Mouse (Mus musculus) right cerebral cortex, postnatal 36 days (tissue): Measurements from ENCODE around the gene Cpeb4.
"Not testable (repeated sequence)": the region's sequence is repeated elsewhere in the genome, so short reads cannot be mapped to it uniquely, and the experiment has no call there.

ENCODE experiments used
- DNase-seq, 2 experiments: peaks; one replicate each; pipeline ENCODE4 v3.0.0; 2022; ENCODE audit warnings: low spot score in 2 of 2, mixed read lengths in 1 of 2

The Cpeb4 gene

DNA sequence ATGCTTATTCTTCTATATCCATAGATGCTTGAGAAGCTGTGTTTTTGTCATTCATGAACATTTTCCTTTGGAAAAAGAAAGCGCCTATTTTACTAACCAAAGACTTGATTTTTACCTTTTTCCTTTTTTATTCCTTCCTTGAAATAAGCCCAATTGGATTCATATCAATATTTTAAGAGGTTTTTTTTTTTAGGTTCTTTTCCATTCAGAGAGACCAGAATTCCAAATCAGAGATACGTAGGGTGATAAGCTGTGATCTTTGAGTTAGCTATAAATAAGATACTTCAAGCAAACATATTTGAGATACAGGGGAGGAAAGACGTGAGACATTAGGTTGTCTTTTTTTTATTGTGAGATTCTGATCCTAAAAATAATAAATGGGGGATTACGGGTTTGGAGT, at the start of gene Cpeb4:
Gene Cpeb4 (plus strand): TSS at position 301 of the 400 bp plus-strand sequence.
- no peak for DNase-seq

- no peak for DNase-seq
Measured at GRCm38 (mm10) chr11:31822556-31822955, 49.5 kb upstream of the Cpeb4 start.

- no peak for DNase-seq
Measured at GRCm38 (mm10) chr11:31823513-31823912, 48.5 kb upstream of the Cpeb4 start.

DNA sequence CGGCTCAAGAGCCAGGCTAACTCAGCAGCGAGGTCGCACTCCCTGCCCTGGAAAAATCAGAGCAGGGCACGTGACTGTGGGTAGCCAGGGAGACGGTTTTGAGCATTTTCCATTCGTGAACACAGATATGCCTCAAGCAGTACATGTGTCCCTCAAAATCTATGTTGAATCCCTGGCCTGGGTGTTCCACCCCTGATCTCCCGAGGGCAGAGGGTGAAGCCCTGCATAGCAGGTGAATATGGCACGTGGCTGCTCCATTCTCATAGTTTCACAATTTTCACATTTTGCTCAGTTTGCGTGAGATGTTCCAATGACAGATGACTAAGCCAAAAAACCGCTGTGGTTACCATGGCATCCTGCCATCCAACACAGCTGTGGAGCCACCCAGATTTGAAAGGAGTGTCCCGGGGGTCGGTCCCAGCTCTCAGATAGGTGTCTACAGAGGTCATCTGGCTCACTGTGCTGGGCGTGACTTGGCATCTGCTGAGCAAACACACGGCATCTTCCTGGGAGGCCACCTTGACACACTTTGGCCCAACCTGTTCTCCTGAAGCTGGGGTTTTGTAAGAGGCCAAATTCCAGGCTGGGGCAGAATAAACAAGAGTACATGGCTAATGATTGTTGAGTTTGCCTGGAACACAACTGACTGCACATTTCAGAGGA, 47.4 kb upstream of the Cpeb4 start:
- DNase-seq: no peak

DNA sequence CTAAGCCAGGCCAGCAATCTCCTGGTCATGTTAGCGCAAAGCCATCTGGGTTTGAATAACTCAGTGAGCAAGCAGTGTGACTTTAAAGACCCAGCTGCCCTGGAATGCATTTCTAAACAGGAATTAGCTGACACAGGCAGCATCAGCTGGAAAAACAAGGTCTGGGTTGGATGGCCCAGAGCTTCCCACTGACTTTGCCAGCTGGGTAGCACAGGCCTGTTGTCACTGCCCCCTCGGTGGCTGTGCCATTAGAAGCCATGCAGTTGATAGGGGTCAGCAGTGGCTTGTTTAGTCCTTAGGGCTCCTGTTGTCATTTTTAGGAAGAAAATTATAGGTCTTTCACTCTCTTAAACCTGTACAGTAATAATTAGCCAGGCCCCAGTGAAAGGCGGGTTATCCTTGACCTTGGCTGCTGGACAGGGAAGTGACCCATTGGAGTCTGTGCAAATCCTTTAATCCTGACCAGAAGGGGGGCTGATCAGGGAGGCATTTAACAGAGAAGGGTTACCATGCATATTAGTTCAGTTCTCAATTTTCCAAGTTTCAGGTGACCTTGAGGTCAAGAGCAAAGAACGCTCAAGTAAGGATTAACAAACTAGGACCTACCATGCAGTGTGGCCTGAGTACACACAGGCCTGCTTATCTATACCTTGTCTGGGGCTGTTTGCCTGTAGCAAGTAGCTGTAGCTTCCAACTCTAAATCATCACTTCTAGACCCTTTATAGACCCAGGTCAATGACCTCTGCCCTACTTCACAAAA, 43.8 kb upstream of the Cpeb4 start:
- no peak for DNase-seq

DNA sequence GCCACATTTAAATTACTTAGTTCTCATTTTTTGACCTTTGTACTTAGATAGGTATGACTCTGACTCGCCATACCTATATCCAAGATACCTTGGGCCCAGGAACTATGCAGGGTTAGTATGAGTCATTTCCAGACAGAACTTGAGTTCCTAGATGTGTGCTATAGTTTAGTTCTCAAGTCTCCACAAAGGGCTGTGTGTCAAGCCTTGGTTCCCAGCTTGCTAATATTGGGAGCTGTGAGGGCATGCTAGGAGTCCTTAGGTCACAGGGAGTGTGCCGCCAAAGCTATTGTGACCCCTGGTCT, 43.3 kb upstream of the Cpeb4 start:
- DNase-seq: no peak

DNA sequence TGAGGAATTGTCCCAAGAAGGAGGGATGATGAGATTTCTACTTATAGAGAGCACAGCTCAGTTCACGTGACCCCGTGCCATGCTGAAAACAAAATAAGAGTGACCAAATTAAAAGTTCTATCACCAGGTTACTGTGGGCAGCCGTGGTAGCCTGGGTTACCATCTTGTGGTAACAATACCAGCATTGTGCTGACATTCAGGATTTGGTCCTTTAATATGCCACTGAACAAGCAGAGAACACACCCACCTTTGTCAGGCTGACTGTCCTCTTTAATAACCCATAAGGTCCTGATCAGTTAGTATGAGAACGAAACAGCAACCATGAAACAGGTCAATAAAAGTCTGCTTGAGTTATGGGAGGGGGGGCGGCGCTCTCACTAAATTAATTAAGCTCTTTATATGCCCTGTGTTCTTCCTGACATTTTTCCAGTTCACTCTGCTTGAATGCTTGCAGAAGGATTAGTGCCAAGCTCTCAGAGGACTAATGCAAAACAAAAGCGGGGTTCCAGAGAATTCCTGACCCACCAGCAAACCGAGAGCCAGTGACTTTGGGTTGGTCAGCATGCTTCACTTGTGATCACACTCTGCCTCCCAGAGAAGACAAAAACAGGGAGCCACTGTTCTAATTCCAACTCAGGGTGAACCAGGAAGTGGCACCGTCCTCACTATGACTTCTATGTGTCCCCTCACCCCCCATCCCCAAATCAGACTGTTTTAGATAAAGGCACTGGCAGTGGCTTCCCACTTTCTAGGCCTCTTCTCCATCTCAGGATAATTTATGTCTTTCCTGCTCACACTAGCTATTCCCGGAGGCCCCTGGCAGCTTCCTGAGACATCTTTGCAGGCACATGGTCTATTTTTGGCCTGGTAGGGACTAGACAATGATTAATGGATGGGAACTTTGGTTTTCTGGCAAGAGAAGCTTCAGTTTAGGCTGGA, 41.5 kb upstream of the Cpeb4 start:
- DNase-seq: no peak

GRCm38 (mm10) chr11:31831451-31831850, 40.6 kb upstream of the Cpeb4 start:
- DNase-seq: no peak

- no peak for DNase-seq
Measured at GRCm38 (mm10) chr11:31831983-31832382, 40.0 kb upstream of the Cpeb4 start.

DNA sequence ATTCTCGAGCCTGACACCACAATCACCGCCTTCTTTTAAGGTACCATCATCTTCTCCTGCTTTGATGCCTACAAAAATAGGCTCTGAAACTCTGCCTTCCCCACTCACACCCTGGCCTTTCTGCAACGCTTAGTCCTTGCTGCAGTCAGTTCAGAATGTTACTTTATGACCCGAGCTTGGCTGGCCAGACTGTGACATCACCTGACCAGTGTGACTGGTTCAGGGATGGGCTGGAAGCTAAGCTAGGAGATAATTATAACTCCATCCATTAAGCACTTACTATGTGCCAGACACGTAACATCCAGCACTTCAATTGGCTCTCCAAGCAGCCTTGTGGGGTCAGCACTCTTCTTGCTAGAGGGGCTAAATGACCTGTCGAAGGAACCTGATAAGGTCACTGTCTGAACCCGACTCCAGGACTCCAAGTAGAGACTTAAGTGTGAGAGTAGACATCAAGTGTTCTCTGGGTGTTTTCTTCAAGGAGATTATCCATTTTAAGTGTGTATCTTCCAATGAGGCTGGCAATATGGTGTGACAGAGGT, 39.5 kb upstream of the Cpeb4 start:
- DNase-seq: no peak

GRCm38 (mm10) chr11:31833506-31833905, 38.5 kb upstream of the Cpeb4 start:
- no peak for DNase-seq

DNA sequence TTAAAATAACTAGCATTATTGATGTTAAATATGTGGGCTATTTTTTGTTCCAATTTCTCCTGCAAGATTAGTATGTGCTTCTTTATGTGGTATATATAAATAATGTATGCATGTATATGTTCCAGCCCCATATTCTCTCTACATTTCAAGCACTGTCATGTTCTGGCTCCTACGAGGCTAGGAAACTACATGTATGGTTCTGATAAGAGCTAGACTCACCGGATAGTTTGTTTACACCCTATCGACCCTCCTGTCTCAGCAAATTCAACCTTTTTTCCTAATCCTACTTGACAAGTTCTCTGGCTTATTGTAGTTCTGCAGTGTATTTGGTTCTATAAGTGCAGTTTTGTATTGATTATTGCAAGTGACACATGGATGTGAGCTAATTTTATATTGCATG, 36.7 kb upstream of the Cpeb4 start:
- no peak for DNase-seq

DNA sequence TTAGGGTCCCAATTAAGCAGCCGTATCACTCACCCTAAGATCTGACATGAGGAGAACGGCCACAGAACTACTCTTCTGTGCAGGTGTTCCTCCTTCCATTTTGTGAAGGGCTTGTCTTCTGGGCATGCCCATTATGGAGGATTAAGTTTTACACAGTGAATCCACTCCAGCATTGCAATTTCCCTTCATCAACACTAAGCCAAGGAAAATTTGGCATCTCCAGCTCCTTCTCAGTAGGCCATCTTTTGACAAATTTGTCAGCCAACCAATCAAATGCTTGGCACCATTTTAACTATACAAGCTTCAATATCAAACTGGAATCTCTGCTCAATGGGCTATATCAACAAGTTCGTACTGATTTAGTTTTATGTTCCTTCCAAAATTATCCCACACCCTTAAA, 34.8 kb upstream of the Cpeb4 start:
- no peak for DNase-seq

DNA sequence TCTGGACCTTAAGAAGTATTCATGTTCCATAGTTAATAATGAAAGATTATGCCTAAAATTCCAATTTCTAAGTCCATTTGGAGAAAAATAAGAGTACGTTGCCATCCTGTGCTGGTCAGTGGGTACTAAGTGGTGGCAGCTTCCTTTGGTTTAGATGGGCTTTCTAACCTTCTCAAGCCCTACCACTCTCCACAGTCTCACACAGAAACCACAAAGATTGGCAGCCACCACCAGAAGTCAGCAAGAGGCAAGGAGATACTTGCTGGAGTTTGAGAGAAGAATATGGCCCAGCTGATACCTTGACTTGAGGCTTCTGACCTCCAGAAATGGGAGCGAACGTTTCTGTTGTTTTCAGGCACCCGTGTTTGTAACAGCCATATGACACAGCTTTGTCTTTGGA, 34.3 kb upstream of the Cpeb4 start:
- no peak for DNase-seq

- DNase-seq: peak; percentile 59 to 61
Measured at GRCm38 (mm10) chr11:31838442-31839083, 33.4 kb upstream of the Cpeb4 start.

- DNase-seq: no peak
Measured at GRCm38 (mm10) chr11:31839084-31839460, 32.9 kb upstream of the Cpeb4 start.

DNA sequence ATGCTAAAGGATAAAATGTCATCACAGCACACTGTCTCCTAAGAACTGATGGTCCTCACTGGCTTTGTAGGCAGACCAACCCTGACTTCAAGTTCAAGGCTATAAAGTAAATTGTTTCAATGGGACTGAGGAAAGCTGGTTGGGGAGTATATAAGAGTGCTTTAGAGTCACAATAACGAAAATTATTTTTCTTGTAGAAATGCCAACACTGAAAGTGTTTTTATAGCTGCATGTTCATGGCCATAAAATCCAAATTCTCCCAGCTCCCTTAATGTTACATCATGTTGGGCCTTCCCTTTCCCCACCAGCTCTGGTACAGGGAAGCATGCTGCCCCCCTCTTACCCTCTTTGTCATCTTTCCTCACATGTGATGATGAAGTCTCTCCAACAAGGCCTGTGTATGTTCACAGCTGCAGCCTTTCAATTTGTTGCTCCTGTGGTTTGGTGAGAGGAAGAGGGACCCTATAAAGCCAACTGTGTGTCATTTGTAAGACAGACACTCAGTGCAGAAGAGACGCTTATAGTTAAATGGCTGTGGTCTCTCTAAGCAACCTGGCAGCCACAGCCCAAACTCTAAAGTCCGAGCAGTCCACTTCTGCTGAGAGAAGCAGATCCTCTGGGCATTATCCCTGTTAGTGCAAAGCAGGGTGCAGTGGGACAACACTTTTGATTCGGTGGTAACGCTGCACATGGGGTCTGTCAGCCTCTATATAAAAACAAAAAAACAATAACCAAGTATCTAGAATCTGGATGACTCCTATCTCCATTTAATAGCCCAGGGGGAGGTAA, 29.6 kb upstream of the Cpeb4 start:
- DNase-seq: no peak

DNA sequence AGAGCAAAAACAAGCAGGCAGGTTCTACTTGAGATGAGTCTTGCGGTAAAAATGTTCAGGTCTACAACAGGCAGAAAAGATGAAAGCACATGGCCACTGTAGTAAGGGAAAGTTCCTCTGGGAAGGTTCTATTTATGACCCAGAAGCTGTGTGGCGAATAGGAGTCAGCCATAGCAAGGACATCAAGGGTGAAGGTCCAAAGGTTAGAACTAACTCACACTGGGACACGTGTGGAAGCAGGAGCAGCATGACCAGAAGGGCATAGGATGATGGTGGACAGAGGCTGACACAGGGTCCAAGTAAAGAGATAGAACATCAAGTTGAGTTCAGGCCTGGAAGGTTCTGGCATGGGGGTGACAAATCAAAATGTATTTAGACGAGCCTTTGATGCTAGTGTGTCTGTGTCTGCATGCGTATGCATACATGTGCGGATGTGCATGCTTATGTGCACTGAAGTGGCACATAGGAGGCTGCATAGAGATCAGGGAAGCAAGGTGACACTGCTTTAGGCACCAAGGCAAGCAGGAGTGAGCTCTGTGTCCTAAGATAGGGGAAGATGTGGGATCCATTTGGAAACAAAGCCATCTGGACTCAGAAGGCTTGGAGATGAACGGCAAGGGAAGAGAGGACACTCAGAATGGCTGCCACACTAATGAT, 28.7 kb upstream of the Cpeb4 start:
- DNase-seq: no peak

DNA sequence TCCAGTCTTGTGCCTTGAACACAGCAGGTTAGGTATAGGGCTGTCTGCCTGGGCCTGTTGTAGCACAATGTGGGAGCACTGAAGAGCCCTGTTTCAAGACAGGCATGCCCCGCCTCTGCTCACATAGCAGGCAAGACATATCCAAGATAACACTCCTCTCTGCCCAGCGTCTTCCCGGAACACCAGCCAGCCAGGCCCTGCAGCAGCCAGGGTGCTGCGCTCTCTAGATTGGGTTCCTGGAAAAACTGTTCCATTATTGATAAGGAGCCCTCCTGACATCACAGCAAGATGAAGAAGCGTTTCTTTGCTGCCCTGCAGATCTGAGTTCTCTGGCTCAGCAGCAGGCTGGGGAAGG, 28.2 kb upstream of the Cpeb4 start:
- DNase-seq: no peak

DNA sequence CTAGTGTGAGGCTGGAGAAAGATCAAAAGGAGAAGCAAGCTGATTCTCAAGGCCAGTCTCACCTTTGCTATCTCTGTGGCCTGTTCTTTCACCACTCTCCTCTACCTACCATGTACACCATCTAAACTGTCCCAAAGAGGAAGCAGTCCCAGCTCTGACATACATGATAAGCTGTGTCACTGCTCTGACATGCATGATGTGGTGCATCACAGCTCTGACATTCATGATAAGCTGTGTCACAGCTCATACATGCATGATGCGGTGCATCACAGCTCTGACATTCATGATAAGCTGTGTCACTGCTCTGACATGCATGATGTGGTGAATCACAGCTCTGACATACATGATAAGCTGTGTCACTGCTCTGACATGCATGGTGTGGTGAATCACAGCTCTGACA, 26.9 kb upstream of the Cpeb4 start:
- not testable (repeated sequence) for DNase-seq
